Comparison of ENCODE assay signal across 17 mouse cellular contexts in genomic region chr16:9279726-9280125, GRCm38 (mm10).
DNase-seq lines count a peak whose midpoint lies in the region; TF ChIP-seq lines count a peak whose summit lies in the region.
"Had no signal": no experiment of that assay in that cellular context is flagged by ENCODE, and none has a peak within 500 bp of the region (broad histone marks: within the 10 kb centered on the region; RNA-seq: fewer than 3 reads in every experiment).

No protein-coding gene starts in this region.

- no peak overlapping the region for H3K4me3 ChIP-seq in layer of hippocampus, adult 2 months
- H3K4me3 ChIP-seq: embryonic facial prominence, embryonic 15.5 days; erythroblast, embryonic 14.5 days; heart, embryonic 15.5 days had no signal

- peak overlapping the region; percentile 89 for H3K27ac ChIP-seq in layer of hippocampus, adult 2 months
- H3K27ac ChIP-seq: embryonic facial prominence, embryonic 15.5 days; heart, embryonic 15.5 days had no signal

- no peak for TF ChIP-seq CTCF in layer of hippocampus, adult 2 months (conservative IDR thresholded peaks at IDR 0.05)

- no peak for DNase-seq in layer of hippocampus, adult 2 months (ENCODE audit: low spot score in 2 of 2)
- DNase-seq in layer of hippocampus, adult 9-11 months = no peak
- DNase-seq in ES-CJ7 (ENCODE audit: low read depth, low spot score) = peak; percentile 51
- DNase-seq in Muller cell, postnatal 12 days (ENCODE audit: inconsistent ontology term) = peak; percentile 41
- DNase-seq in retina, postnatal 1 day = peak; percentile 76
- DNase-seq in adrenal gland, adult 2 months = no peak
- DNase-seq: adrenal gland, postnatal 10 days; cerebellum, adult 11 months; cerebellum, adult 8-10 months; cerebellum, postnatal 14 days; embryo, embryonic 11 days; gastrocnemius, postnatal 10 days; heart, adult 18-20 months; heart, postnatal 14 days had no signal

Comparison
In these comparisons a context has a peak if more than half of its experiments do, and no peak if none do; other contexts are left out.
1. DNase-seq: peak in ES-CJ7 (single experiment), Muller cell, postnatal 12 days (single experiment) and retina, postnatal 1 day (single experiment); none in layer of hippocampus, adult 2 months (0 of 2), layer of hippocampus, adult 9-11 months (single experiment) and adrenal gland, adult 2 months (single experiment).